Mouse (Mus musculus) thymus, adult 2 months (tissue): Measurements from ENCODE around the gene Nsun6. TPM values are rescaled to one million over a fixed set of nuclear protein-coding genes. Genes with fewer than 3 reads are reported as not detected.

ENCODE experiments used
- DNase-seq: peaks from one replicate; pipeline ENCODE4 v3.0.0; 2021
- H3K27ac ChIP-seq: fragments of 200-500 bp; 2 replicates; pipeline ENCODE4 v1.5.1; 2012; ENCODE audit warnings: low read length, control low read depth; ENCODE audit not compliant: control insufficient read depth, insufficient read depth
- H3K27me3 ChIP-seq: fragments of 200-500 bp; 2 replicates; pipeline ENCODE4 v1.6.1; 2012; ENCODE audit warnings: mild to moderate bottlenecking, low read length, moderate library complexity, mixed read lengths; ENCODE audit not compliant: control insufficient read depth, insufficient read depth
- H3K36me3 ChIP-seq: fragments of 200-500 bp; 2 replicates; pipeline ENCODE4 v1.6.1; 2012; ENCODE audit warnings: mild to moderate bottlenecking, low read length, moderate library complexity; ENCODE audit not compliant: control insufficient read depth, insufficient read depth
- H3K4me1 ChIP-seq: fragments of 200-500 bp; replicated peaks from 2 replicates; pipeline ENCODE4 v1.6.1; 2012; ENCODE audit warnings: low read length; ENCODE audit not compliant: control insufficient read depth, insufficient read depth
- H3K4me3 ChIP-seq: fragments of 200-500 bp; 2 replicates; pipeline ENCODE4 v1.5.1; 2012; ENCODE audit warnings: mild to moderate bottlenecking, low read length, control low read depth, moderate library complexity; ENCODE audit not compliant: control insufficient read depth, insufficient read depth
- CTCF ChIP-seq: fragments of 200-500 bp; IDR thresholded peaks from 2 replicates; pipeline ENCODE4 v1.5.1; 2012; ENCODE audit warnings: mild to moderate bottlenecking, control low read depth, low read length, moderate library complexity, borderline replicate concordance; ENCODE audit not compliant: control insufficient read depth, poor library complexity, insufficient read depth; ENCODE audit errors: extremely low read depth
- POLR2A ChIP-seq: fragments of 200-500 bp; IDR thresholded peaks from 2 replicates; pipeline ENCODE4 v1.6.1; 2012; ENCODE audit warnings: mild to moderate bottlenecking, low read length, control low read depth, moderate library complexity; ENCODE audit not compliant: control insufficient read depth, poor library complexity, insufficient read depth; ENCODE audit errors: extremely low read depth
- WGBS: fragments of 180-500 bp; shearing (Covaris S2); methylation state at CpG from one replicate; pipeline ENCODE4 v1.1.7; 2018; 5-methylcytosine and 5-hydroxymethylcytosine counted together
- polyA plus RNA-seq: library from polyadenylated mRNA; depleted of rRNA; stranded (reverse); fragments of >200 nt; gene quantifications from 2 replicates; pipeline ENCODE4 v1.2.3, GENCODE M21; 2012

Gene Nsun6
- polyA plus RNA-seq, 1 experiment: 2.4 TPM

- H3K27me3 ChIP-seq: no peaks in the 10 kb centered on the region
- DNase-seq: no peak
- no peaks in the 10 kb centered on the region for H3K4me1 ChIP-seq
- H3K36me3 ChIP-seq: no peaks in the 10 kb centered on the region
- TF ChIP-seq POLR2A (no peak), CTCF (no peak)
- H3K4me3 ChIP-seq: no peak overlapping the region
- no peak overlapping the region for H3K27ac ChIP-seq
- 96% methylated on average over 3 of the region's 3 CpGs for WGBS
These were observed 47.3 kb downstream of the Nsun6 start for GRCm38 (mm10) chr2:15007531-15007930.

- Histone ChIP-seq H3K36me3 (0 out of 2 replicates have a peak, but pooled peaks cover 4% of the 10 kb centered on the region), H3K27me3 (no peaks in the 10 kb centered on the region), H3K4me1 (peaks cover 4% of the 10 kb centered on the region; the same call in 1 of the 2 replicates), H3K27ac (peak overlapping the region; percentile 38; the same call in 1 of the 2 replicates), H3K4me3 (no peak overlapping the region)
- DNase-seq: no peak
- no peak for TF ChIP-seq CTCF
- 90% methylated on average over 5 of the region's 5 CpGs for WGBS
These were observed 57.0 kb downstream of the Nsun6 start for GRCm38 (mm10) chr2:14997836-14998235.

- no peak overlapping the region for H3K27ac ChIP-seq
- DNase-seq: no peak
- WGBS: 96% methylated on average over 4 of the region's 4 CpGs
- no peaks in the 10 kb centered on the region for H3K27me3 ChIP-seq
- H3K4me1 ChIP-seq: peaks cover 6% of the 10 kb centered on the region
- H3K36me3 ChIP-seq: 0 out of 2 replicates have a peak, but pooled peaks cover 4% of the 10 kb centered on the region
- H3K4me3 ChIP-seq: no peak overlapping the region
- TF ChIP-seq CTCF: no peak
- no peak for TF ChIP-seq POLR2A
These were observed 58.8 kb downstream of the Nsun6 start for GRCm38 (mm10) chr2:14996036-14996435.

GRCm38 (mm10) chr2:14992531-14992930, 62.3 kb downstream of the Nsun6 start:
- peak; percentile 49 for DNase-seq
- Histone ChIP-seq H3K4me1 (peaks cover 14% of the 10 kb centered on the region), H3K36me3 (0 out of 2 replicates have a peak, but pooled peaks cover 4% of the 10 kb centered on the region), H3K4me3 (no peak overlapping the region), H3K27me3 (no peaks in the 10 kb centered on the region), H3K27ac (peak overlapping the region; percentile 16; the same call in 1 of the 2 replicates)
- WGBS: 19% methylated on average over 4 of the region's 4 CpGs
- TF ChIP-seq CTCF (no peak), POLR2A (no peak)

- peak; percentile 60 for DNase-seq
- H3K36me3 ChIP-seq: no peaks in the 10 kb centered on the region
- TF ChIP-seq POLR2A: no peak
- TF ChIP-seq CTCF: no peak
- H3K4me1 ChIP-seq: peaks cover 18% of the 10 kb centered on the region
- WGBS: 28% methylated on average over 4 of the region's 4 CpGs
- no peaks in the 10 kb centered on the region for H3K27me3 ChIP-seq
- H3K27ac ChIP-seq: no peak overlapping the region
- no peak overlapping the region for H3K4me3 ChIP-seq
These were observed 65.5 kb downstream of the Nsun6 start for GRCm38 (mm10) chr2:14989350-14989749.

- H3K4me1 ChIP-seq: peaks cover 18% of the 10 kb centered on the region
- H3K36me3 ChIP-seq: no peaks in the 10 kb centered on the region
- H3K4me3 ChIP-seq: no peak overlapping the region
- H3K27me3 ChIP-seq: no peaks in the 10 kb centered on the region
- 38% methylated on average over 4 of the region's 4 CpGs for WGBS
- peak; percentile 29 for DNase-seq
- TF ChIP-seq POLR2A (no peak), CTCF (no peak)
- peak overlapping the region; percentile 86 for H3K27ac ChIP-seq
These were observed 66.4 kb downstream of the Nsun6 start for GRCm38 (mm10) chr2:14988451-14988850.

GRCm38 (mm10) chr2:14984029-14984428, 70.8 kb downstream of the Nsun6 start:
- no peak overlapping the region for H3K27ac ChIP-seq
- TF ChIP-seq POLR2A: no peak
- no peak for TF ChIP-seq CTCF
- WGBS: 93% methylated on average over 11 of the region's 11 CpGs
- H3K4me3 ChIP-seq: no peak overlapping the region
- H3K27me3 ChIP-seq: no peaks in the 10 kb centered on the region
- no peaks in the 10 kb centered on the region for H3K36me3 ChIP-seq
- DNase-seq: no peak
- peaks cover 9% of the 10 kb centered on the region for H3K4me1 ChIP-seq
